Mouse (Mus musculus) layer of hippocampus, postnatal 14 days (tissue): ENCODE results near the gene Slc4a5. TPM values are rescaled to one million over a fixed set of nuclear protein-coding genes. Genes with fewer than 3 reads are reported as not detected.
"Not testable (repeated sequence)": the region's sequence is repeated elsewhere in the genome, so short reads cannot be mapped to it uniquely, and the experiment has no call there.

Experiments used
- DNase-seq, 2 experiments: peaks; one replicate each; pipeline ENCODE4 v3.0.0; 2021 to 2022; ENCODE audit warnings: low spot score in 2 of 2, mixed read lengths in 1 of 2
- total RNA-seq, 2 experiments: library from RNA; stranded (reverse); gene quantifications; 2 replicates each; pipeline ENCODE4 v1.2.3; 2021

The Slc4a5 gene
- total RNA-seq, 2 experiments from 2014 or later = 0.41 to 11.9 TPM

GRCm38 (mm10) chr6:83300447-83301229 lies 81.0 kb downstream of the Slc4a5 start:
- no peak for DNase-seq

DNA sequence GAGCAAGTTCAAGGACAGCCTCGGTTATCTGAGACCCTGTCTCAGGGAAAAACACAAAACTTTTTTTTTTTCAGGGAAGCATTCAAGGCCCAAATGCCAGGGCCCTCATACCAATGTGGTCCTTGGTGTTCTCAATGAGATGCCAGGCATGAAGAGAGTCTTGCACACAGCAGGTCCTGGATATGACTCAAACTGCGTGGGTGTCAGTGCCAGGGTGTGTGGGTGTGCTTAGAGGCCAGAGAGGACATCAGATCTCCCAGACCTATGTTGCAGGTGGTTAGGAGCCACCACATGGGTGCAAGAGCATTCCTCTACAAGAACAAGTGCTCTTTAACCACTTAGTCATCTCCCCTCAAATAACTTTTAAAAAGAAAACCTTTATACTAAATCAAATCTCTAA lies 81.7 kb downstream of the Slc4a5 start:
- DNase-seq = no peak

GRCm38 (mm10) chr6:83302264-83302663 lies 82.6 kb downstream of the Slc4a5 start:
- DNase-seq = no peak

DNA sequence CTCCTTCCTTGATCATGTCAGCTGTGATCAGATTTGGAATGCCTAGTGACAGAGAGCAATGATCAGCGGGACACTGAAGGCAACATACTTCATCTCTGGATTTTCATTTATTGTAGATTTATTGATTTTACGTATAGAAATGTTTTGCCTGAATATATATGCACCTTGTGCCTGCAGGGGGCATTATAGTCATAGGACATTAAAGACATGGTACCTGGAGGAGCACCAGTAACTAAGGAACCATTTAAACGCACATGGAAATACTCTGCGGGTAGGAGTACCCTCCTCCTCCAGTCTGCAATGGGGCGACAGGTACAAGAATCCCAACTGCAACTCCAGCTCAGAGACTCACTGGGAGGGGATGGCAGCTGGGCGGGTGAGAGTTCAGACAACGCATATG lies 89.4 kb downstream of the Slc4a5 start:
- DNase-seq = no peak

GRCm38 (mm10) chr6:83311206-83311605 lies 91.6 kb downstream of the Slc4a5 start:
- DNase-seq = no peak

- no peak for DNase-seq
Measured at GRCm38 (mm10) chr6:83312021-83312420, 92.4 kb downstream of the Slc4a5 start.

DNA sequence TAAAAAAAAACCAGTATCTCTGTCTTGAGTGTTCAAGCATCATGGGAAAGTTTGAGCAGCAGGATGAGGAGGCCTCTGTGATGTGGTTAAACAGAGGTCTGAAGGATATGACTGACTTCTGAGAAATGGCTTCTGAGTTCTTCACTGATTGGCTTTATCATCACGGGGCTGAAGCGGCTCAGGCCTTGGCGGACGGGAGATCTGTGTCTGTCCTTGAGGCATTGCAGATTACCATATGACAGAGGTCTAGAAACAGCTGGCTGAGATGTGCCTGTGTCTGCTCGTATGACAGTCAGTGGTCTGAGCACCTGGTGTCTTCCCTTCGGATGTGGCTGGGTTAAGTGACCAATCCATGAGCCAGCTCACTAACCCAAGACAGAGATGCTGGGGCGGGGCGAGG lies 92.9 kb downstream of the Slc4a5 start:
- no peak for DNase-seq

DNA sequence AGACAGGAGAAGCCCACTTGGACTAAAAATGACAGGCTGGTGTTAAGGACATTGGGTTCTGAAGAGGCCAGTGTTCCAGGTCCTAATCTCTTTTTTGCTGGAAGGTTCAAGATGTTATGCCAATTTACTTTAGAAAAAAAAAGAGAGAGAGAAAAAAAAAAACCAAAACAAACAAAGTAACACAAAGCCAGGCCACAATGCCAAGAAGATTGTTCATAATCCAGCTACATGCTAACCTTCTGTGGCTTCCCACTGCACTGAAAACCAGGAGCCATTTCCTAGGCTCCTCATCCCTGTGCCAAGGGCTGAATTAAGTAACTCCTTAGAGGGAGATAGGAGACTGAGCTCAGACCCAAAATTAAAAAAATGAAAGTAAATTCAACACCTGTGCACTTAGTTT lies 95.7 kb downstream of the Slc4a5 start:
- no peak for DNase-seq

DNA sequence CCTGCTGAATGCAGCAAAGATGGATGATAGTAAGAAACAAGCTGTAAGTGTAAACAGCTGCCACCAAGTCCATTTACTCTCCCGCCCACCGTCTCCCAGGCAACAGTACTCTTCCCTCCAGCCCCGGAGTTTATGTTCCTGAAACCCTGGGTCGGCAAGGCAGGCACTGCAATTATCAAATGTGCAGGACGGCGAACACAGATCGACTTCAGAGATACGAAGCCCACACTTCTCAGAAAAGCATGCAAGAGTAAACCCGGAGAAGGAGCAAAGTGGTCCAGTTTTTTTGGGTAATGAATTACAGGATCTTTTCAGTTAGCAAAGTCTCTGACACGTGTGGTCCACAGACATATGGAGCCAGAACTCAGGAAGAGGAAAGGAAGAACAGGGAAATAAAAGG lies 96.4 kb downstream of the Slc4a5 start:
- no peak for DNase-seq

DNA sequence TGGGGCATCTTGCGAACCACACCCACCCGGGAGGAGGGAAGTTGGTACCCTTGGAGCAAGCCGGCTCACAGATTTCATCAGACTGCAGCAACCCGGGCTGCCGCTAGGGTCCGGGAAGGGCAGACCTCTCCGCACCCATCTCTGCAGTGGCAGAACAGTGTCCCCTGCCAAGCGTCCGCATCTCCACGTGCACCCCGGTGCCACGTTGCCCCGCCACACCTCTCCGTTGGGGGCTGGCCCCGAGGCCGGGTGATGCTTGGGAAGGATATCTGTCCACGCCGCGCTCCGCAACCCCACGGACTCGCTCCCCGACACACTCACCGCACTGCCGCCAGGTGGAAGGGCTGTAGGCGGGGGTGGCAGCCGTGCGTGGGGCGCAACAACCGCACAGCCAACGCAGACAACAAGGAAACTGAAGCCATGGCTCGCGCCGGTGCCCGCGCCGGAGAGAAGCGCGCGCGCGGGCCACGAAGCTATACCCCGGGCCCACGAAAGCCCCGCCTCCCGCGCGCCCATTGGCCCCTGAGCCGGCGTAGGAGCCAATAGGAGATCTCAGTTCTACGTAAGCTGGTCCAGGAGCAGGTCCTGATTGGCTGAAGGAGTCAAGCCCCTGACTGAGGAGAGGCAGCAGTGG lies 97.6 kb downstream of the Slc4a5 start:
- DNase-seq = peak; percentile 87 to 95

DNA sequence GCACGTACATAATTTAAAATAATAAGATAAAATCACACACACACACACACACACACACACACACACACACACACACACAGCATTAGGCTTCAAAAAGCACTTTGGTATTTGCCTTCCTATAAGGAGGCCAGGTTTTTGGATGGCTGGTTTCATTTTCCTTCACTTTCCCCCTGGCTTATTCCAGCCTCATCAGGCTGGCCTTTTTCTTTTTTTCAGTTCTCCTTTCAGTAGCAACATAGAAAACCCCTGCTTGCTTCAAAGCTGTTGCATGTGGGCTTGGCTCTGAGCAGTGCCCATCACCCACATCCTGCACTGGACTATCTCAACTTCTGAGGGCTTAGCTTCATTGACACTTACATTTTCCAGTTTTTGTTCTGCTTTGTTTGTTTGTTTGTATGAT lies 102.3 kb downstream of the Slc4a5 start:
- DNase-seq = no peak

DNA sequence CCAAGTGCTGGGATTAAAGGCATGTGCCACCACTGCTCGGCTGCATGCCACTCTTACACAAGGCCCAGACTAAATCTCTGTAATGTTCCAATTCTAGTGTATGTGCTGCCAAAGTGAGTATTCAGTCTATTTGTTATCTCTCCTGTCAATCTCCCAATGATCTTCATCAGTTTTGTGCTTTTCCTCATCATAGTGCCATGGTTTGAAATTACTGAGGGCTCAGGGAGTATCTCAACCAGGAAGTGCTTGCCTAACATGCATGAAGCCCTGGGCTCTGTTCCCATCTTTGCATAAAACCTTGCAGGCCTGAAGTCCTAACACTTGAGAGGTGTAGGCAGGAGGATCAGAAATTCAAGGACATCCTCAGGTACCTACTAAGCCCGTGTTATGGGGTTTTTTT lies 103.2 kb downstream of the Slc4a5 start:
- DNase-seq = no peak

DNA sequence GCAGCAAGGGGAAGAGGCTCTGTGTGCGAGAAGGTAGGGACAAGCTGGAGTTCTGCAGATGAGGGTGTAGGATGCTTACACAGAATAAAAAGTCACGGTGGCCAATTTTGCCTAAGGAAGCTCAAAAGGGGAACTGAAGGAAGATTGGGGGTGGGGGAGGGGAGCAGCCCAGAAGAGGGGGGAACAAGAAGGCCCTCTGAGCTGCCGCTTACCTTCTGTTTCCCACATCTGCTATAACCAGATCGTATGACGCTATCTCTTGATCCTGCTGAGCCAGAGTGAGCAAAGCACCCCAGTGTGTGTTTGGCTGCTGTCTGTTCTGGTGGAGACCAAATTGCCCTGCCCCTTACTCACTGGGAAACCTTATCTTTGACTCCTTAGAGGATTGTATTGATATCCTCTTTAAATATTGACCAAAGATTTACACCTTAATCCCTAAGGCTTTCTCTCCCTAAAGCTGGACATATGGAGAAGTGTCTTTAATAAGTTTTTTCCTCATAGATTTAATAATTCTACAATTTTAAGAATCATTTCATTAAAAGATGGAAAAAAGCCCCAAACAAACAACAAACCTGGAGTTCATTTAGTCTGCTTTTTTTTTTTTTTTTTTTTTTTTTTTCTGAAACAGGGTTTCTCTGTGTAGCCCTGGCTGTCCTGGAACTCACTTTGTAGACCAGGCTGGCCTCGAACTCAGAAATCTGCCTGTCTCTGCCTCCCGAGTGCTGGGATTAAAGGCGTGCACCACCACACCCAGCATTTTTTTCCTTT lies 104.2 kb downstream of the Slc4a5 start:
- DNase-seq = no peak

- DNase-seq = peak; percentile 92 to 94
Measured at GRCm38 (mm10) chr6:83325525-83326393, 106.1 kb downstream of the Slc4a5 start, which contains the start of the genes Mthfd2 and Mob1a. Mthfd2 (minus strand) TSS chr6:83325908. Mob1a (plus strand) TSS chr6:83326016.

DNA sequence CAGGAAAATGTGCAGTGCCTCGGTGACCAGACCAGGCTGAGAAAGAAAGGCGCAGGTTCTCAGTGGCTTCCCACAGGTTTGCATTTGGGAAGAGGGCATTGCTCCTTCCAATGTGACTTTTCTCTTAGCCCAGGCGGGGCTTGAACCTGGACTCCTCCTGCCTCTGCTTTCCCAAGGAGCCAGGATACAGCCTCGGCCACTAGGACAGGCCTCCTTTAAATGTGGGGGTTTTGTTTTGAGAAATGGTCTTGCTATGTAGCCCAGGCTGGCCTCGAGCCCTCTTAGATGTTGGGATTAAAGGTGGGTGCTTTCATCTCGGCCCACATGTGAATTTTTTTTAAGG lies 106.7 kb downstream of the Slc4a5 start:
- no peak for DNase-seq

DNA sequence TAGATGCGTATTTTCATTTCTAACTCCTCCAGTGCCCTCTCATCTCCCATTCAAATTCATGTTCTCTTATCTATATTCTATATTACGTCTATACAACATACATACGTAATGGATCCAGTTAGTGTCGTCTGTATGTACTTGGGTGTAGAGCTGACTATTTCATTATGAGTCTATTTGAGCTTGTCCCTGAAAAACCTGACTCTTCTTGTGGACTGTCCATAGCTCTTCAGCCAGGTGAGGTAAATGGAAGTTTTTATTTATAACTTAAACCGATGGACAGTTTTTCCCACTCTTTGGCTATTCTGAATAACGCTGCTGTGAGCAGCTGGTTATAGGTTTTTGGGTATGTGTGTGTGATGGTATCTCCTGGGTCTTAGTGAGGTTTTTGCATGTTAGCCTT lies 107.1 kb downstream of the Slc4a5 start:
- DNase-seq = no peak

DNA sequence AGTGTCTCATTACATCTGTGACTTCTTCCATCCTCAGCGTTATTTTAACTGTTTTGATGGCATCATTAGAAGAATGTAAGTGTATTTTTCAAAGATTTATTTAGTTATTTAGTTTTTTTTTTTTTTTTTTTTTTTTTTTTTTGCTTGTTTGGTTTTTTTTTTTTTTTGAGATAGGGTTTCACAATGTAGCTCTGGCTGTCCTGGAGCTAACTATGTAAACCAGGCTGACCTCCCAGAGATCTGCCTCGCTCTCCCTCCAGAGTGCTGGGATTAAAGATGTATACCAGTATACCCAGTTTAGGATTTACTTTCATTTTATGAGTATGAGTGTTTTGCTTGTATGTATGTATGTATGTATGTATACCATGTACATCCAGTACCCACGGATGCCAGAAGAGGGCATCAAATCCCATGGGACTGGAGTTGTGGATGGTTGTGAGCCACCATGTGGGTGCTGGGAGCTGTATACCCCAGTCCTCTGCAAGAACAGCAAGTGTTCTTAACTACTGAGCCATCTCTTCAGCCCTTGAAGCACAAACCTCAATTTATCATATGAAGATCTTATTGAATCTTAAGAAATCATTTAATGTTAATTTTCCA lies 108.1 kb downstream of the Slc4a5 start:
- no peak for DNase-seq

GRCm38 (mm10) chr6:83341387-83341786 lies 121.8 kb downstream of the Slc4a5 start:
- DNase-seq = no peak

GRCm38 (mm10) chr6:83342957-83343356 lies 123.3 kb downstream of the Slc4a5 start:
- DNase-seq = no peak

DNA sequence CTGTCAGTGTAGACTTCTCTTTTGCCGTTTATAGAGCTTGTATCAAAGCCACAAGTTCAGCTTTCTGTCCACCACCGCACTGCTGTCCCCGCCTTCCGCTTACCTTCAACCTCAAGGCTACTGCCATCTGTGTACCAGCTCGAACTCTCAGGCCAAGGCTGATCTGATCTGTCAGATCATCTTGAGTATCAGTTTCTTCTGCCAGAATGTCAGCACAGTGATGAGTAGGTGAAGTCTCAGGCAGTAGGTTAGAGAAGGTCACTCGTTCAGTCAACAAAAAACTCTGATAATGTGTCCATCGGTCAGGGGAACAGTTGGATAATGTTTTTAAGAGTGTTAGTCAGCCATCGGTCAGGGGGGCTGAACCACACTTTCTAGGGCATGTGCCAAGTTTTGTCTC lies 125.7 kb downstream of the Slc4a5 start:
- DNase-seq = not testable (repeated sequence)

- DNase-seq = no peak
Measured at GRCm38 (mm10) chr6:83347916-83348315, 128.3 kb downstream of the Slc4a5 start.
